Mouse (Mus musculus): Measurements from ENCODE around the gene Btaf1.

The Btaf1 gene

DNA sequence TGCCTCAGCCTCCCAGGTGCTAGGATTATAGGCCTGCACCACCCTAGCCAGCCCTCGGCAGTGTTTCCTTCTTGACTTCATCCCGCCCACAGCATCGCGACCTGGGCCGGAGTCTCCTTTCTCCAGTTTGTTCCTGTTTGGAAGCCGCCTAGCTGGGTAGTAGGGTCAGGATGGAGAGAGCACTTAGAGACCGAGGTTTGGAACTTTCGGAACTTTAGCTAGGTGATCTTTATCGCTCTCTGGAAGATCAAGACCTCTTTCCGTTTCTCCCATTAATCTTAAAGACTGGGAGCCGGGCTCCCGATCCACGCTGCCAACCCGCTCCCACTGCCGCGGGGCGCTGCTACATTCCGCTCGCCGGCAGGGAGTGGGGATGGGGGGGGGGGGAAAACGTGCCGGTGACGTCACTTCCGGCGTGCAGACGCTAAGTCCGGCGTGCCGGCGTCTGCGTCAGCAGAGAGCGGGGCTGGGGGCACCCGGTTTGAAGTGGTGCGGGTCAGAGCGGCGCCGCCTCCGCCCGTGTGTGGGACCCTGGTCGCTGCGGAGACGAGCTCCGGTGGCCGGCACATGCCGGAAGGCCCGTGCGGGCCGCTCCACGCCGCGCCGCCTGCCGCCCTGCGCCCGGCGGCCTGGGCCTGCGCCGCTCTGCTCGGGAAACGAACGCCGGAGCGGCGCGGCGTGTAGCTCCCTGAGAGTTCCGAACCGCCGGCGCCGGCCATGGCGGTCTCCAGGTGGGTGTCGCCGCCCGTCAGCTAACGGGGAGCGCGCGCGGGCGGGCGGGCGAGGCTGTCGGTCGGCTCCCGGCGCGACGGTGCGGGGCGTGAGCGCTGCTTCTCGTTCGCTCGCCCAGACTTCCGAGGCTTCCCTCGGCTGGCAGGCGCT, at the start of gene Btaf1:
Btaf1 (plus strand) TSS at position 409 of the 882 bp plus-strand sequence.
- peak; percentile 94 for DNase-seq

DNA sequence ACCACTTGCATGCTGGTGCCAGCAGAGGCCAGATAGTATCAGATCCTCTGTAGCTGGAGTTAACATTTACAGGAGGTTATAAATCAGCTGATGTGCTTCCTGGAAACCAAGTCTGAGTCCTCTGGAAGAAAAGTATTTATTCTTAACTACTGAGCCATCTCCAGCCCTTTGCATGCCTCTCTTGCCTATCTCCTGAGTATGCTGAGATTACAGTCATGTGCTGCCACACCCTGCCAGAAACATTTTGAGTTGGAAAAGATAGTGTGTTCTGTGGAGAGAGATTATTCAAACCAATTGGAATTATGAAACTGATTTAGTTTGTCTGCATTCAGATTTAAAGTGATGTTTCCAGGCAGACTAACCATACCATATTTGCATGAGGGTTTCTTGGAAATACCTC, 48.5 kb upstream of the Btaf1 start:
- no peak for DNase-seq

DNA sequence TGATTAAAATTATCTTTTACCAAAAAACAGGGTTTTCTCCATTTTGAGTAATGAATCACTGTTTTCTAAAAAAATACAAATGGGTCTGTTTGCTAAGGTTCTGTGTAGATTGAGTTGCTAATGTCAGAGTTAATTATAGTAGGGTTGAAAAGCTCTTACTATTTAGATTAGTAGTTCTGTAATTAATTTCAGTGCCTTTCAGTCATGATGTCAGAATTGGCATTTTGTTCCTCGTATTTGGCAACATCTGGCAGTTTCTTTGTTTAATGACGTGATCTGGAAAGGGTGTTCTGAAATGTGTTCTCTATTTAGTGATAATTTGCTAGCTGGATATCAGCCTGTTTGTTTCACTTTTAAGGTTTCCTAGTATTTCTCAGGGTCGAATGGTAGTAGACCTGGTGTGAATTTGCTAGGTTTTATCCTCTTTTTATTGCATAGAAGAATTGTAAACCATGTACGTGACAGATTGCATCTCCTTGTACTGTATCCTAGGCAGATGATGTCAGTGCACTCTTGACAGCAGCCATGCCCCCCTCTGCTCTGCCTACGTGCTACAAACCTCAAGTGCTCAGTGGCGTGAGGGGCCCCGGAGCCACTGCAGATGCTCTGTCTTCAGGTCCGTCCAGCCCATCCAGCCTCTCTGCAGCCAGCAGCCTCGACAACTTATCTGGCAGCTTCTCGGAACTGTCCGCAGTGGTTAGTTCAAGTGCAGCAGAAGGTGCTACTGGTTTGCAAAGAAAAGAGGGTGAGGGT, 47.0 kb upstream of the Btaf1 start:
- DNase-seq, result no peak

DNA sequence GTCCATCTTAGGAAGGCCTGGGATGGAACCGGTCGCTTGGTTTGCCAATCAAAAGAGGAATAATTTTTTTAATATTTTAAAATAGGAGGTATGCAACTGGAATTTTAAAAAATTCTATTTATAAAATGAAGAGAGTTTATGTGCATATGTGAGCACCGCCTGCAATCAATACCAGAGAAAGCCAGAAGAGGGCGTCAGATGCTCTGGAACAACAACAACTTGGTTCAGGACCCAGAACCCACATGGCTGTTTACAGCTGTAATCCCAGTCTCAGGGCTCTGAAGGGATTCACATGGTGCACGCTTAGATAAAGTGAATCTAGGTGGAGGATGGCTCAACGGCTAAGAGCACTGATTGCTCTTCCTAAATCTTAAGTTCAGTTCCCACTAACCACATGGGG, 42.8 kb upstream of the Btaf1 start:
- peak; percentile 24 for DNase-seq

DNA sequence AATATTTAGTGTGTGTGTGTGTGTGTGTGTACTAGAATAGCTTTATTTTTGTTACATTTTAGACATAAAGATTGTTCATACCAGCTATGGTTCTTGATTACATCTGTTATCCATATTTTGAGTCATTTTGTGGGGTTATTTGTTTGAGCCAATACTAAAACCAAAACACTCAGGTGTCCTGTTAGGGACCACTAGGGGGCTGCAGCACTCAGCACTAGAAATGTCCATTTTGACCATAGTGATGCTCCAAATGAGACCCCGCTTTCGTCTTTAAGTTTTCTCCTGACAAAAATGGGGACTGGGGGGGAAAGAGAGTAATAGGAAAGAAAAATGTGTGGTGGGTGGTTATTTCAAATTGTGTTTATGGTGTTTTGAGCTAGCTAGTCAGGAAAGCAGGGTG, 39.6 kb upstream of the Btaf1 start:
- DNase-seq, result no peak

DNA sequence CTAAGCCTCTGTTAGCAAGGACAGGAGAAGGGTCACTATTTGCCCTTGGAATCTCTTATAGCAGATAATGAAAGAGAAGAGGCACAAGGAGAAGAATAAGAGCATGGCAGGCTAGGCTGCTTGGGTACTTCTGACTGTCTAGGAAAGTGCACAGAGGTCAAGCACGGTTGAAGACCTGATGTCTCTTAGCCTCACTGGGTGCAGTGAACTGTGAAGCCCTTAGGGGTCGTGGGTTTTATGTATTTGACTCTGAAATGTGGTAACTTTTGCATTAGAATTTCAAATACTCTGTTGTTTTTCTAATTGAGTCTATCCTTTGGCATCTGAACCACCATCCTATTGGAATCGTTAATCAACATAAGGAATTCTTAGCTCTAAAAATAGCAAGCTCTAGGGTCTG, 38.2 kb upstream of the Btaf1 start:
- no peak for DNase-seq

DNA sequence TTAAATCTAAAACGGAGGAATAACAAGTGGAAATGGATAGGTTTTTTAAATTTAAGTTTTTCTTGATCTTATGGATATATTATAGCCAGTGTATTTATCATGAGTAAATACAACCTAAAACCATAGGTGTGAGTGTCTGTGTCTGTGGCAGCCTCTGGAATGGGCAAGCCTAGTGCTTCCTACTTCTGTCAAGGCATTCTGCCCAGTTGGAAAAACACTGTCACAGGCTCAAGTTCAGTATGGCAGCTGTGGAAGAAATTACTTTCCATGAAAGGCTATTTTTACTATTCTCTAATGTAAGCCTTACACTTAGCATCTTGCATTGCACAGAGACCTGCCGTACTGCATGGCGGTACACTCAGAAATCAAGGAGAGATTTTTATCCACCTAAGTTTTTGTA, 34.1 kb upstream of the Btaf1 start:
- no peak for DNase-seq

DNA sequence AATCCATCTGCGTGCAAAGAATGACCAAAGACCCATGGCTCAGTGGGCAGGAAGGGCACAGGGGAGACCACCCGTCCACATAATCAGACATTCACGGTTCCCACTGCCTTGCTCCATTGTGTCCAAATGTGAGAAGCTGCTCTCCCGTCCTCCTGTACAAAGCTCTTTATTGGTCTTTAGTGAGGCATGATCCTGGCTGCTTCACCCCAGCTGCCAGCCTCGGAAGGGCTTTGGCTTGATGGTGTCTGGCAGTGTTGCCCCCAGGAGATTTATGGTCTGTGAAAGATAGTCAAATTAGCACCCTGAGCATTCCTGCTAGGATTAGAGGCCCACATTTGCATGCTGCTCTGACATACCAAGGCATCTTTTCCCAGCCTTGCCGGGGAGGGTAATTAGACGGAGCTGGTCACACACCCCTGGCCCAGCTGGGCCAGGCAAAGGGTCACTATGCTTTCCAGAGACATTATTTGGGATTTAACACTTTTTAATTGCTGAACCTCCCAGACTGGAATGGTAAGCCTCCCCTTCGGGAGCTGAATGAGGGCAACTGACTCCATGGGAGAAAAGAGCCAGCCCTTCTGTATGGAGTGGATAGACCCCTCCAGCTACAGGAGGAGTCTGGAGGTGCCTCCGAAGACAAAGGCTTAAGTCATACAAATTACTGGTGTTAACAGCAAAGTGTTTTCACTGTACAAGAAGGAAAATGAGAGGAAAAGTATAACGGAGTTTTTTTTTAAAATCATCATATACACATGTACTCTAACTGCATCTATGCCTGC, 28.9 kb upstream of the Btaf1 start:
- DNase-seq, result no peak

DNA sequence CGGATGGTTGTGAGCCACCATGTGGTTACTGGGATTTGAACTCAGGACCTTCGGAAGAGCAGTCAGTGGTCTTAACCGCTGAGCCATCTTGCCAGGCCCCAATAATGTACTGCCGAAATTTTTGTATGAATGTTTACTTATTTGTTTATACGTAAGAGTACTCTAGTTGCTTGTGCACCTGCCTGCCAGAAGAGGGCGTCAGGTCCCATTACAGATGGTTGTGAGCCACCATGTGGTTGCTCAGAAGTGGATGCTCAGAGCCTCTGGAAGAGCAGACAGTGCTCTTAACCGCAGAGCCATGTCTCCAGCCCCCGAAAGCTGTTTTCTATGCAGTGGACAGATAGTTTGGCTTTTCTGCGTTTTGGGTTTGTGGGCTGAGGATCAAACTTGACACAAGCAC, 28.1 kb upstream of the Btaf1 start:
- DNase-seq, result no peak

DNA sequence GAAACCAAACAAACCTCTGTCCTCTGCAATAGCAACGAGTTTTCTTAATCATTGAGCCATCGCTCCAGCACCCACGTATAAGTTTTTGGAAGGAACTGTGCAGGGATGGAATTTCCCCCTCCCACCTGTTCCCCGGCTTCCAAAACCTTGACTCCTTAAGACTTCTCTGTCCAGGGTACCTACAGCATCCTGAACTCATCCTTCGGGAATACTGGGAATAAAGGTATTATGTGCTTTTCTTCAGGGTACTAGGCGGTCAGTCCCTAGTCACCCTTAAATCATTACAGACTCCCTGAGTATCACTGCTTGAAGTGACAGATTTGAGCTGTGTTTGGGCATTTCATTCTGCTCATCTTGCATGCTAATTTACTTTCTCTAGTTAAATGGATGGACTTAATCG, 22.5 kb upstream of the Btaf1 start:
- DNase-seq, result no peak

DNA sequence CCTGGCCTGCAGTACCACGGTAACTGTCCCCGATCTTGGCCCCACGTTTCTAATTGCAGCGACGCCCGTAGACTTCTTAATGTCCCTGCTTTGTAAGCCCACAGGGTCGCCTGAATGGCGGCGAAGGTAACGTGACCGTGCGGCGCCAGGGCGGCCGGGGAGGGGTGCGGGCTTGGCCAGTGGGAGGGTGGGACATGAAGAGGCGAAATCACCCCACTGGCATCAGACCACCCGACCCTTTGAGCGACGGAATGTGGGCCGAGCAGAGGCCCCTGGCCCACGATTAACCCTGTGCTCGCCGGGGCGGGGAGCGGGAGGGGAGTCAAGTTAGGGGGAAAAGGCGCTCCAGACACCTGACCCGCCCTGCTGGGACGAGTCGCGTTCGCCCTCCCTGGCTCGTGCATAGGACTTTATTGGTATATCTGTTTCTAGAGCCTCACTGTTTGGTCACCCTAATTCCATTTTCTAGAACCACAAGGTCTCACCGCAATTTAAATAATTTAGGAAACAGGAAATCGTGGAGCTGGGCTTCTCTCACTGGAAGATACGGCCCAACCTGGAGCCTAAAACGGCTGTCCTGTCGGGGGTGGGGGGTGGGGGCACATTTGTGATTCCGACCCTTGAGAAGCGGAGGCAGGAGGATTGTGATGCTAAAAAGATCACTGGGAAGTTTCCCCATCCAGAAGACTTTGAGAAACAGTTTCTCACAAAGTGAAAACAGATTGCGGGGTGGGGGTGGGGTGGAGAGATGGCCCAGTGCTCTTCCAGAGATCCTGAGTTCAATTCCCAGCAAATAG, 21.5 kb upstream of the Btaf1 start:
- peak; percentile 29 for DNase-seq

DNA sequence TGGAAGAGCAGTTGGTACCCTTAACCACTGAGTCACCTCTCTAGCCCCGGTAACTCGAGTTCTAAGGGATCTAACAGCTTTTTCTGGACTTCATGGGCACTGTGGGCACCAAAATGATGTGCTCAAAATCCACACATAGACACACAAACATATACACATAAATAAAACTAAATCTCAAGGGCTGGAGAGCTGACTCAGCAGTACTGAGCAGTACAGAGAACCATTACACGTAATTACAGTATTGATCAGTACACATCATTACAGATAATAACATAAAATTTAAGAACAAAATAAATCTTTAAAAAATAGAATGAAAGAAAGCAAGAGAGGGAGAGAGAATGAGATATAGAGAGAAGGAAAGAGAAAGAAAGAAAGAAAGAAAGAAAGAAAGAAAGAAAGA, 16.7 kb upstream of the Btaf1 start:
- no peak for DNase-seq

DNA sequence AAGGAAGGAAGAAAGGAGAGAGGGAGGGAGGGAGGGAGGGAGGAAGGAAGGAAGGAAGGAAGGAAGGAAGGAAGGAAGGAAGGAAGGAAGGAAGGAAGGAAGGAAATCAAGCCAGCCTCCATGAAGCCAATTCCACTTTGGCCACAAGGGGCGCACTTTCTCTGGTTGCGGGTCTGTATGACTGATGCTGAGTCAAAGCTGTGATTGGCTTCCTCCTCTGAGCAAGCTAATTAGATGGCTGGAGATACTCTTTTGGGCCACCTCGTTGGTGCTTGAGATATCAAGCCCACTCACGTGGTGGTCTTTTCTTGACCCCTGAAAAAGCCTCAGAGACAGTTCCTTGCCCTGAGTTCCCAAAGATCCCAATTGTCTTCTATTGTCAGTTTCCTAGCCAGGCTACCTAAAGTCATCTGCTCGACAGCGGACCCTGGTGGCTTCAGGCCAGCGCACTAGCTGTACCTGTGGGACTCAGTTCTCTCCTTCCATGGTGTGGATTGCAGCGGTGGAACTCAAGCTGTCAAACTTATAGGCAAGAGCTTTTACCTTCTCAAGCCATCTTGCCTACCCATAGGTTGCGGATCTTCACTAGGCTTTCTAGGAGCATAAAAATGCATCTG, 16.1 kb upstream of the Btaf1 start:
- peak; percentile 56 for DNase-seq

DNA sequence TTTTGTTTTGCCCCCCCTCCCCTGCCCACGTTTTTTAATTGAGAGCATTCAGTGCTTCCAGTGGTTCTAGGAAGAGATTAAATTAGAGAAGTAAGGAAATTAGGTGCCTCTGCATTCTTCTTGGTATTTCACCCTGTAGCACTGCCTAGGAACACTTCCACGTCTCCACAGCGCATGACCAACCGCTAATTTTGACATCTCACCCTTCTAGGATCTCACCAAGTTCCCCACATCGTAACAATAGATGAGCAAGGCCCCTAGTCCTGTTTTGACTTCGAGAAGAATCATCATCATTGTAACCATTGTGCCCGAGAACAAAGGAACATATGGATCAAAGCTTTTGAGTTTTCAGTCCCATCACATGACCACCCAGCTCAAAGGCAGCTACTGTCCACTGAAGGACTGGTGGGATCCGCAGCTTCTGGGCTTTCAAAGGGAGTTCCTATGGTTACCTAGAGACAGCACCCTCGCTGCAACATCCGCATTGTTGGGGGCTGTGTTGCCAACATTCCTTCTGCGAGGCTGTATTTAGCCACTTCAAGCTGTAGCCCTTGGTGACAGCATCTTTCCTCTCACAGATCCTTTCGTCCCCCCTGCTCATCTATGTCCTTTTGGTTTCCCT, 15.3 kb upstream of the Btaf1 start:
- no peak for DNase-seq

DNA sequence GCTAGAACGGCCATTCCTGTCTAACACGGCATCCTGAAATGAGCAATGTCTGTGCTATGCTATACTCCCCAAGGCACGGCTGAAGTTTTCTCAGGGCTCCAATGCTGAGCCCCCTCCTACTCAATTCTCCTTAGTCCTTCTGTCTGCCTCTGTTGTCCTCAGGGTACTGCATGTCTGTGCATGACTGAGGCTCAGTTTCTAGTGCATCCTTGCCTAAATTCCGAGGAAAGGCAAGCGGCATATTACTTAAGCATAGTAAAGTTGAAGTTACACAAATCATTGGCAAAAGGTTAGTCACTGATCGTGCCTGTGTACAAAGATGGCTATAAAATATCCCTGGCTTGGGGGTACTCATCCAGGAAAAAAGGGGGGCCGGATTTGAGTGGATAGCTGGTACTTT, 12.8 kb upstream of the Btaf1 start:
- no peak for DNase-seq

DNA sequence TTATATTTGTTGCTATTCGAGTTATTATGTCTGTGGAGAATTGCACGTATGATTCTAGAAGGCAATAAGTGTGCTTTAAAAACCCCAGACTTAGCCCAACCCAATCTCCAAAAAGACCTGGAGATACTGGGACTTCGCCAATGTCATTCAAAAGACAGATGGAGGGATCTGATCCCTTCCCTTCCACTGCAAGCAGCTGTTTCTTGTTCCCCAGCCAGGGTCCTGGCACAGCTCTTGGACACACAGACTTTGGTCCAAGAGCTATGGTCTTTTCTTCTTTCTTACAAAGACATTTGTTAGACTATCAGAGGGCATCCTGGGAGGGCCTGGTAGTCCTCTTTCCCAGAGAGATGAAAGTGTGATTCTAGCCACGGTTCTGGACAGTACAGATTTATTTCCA, 9.7 kb upstream of the Btaf1 start:
- no peak for DNase-seq

DNA sequence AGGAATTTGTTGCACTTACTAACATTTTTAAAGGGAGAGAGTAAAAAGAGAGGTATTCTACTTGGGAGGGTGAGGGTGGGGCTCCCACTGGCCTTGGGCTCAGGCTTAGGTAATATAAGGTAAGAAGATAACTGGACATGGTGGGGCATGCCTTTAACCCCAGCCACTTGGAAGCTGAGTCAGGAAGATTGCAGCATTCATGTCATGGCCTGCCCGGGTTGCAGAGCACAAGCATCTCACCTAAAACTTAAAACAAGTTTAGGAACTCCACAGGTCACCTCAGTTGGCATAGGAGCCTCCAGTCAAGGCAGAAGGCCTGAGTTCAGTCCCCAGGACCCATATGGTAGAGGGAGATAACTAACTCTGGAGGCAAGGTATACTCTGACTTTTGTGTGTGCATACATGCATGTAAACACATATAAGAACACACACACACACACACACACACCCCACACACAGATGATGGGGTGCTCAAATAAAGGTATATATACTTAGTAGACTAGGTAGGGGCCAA, 8.9 kb upstream of the Btaf1 start:
- DNase-seq, result no peak

DNA sequence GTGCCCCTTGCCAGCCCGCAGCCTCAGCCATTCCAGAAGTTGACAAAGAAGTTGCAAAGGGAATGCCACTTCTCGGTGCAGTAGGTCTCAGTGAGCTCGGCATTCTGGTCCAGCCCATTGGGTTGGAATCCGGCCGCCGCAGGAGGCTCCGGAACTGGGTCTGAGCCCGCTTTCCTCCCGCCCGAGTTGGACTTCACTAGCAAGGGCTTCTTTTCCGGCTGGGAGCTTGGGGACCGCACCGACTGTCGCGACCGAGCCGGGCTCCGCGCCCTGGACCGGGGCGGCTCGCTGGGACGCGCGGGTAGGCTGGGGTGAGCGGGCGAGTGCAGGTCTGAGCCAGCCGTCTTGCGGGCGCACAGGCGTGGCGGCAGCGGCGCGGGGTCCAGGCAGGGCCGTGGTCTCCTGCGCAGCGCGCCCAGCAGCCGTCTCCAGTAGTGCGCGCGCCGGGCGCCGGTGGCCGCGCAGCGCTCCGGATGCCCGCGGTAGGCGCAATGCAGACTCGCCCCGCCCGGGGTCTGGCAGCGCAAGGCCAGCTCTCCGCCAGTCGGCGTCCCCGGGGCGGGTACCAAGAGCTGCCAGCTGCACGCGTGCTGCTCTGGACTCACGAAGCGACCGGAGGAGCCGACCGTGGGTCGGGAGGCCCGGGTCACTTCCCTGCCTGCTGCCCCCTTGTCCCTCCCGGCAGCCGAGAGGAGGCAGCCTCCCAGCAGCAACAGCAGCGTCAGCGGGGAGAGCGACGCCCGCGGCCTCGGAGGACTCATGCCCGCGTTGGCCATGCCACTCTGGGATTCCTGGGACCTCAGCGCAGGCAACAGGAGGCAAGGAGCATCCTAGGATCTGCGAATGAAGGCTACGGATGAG, 7.2 kb upstream of the Btaf1 start:
- peak; percentile 91 for DNase-seq

DNA sequence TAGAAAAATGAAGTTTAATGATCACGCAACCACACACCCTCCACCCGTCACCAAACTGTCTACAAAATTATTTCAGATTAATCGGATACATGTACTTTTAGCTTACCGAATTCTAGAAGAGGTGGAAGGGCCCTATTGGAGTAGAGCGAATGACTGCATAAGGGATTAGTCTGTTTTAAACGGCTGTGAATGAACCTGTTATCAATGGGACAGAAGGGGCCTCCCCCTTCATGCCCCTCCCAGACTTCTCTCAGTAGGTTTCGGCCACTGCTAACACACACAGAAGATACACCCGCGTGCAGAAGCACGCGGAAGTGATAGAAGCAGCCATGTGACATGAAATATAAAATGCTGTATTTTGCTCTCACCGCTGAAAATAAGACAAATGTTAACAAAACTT, 6.4 kb upstream of the Btaf1 start, which contains the start of gene Fgfbp3:
Fgfbp3 (minus strand) TSS at position 150 of the 400 bp plus-strand sequence.
- no peak for DNase-seq

DNA sequence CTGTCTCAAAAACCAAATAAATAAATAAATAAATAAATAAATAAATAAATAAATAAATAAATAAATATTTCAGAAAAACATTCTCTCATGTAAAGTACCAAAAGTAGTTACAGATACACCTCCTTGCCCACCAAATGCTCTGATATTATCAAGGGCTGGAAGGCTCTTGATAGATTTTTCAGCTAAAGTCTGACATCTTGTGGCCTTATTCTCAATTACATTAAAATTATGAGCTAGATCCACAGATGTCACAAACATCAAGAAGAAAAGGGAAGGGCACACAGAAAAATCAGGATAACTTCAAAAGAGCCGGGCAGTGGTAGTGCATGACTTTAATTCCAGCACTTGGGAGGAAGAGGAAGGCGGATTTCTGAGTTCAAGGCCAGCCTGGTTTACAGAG, 3.9 kb upstream of the Btaf1 start:
- no peak for DNase-seq

All from kidney, postnatal 14 days (tissue).